Mouse (Mus musculus): ENCODE results near the gene Cnot1.

DNA sequence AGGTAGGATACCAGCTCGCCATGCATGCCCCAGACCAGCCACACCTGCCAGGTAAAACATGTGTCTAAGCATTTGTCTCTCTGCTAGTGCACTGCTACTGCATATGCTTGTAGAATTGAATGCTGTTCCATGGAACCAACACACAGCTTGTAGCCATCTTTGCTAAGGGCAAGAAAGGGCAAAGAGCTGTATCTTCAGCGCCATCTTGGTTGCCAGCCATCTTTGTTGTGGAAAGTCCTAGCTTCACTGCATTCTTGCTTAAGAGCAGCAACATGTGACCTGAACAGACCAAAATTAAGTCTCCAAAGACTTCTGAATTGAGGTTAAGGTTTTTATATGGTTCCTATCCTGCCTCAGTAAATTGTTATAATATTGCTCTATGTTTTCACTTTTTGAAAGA lies 25.5 kb downstream of the Cnot1 start:
- TF ChIP-seq CTCF (IDR thresholded peaks at IDR 0.05; ENCODE audit: insufficient read depth, low read depth, low read length) (no peak), POLR2A (IDR thresholded peaks at IDR 0.05; ENCODE audit: insufficient read depth, low read depth, low read length) (no peak)

All from olfactory bulb, adult 2 months (tissue).